Mouse (Mus musculus) kidney, adult 8-10 months (tissue): ENCODE measurements at regions not wholly inside any gene's neighbourhood (a gene's known extent, or its start where the extent isn't known, plus 50 kb on each side); places are given as distances from the start of the nearest gene placed in this dataset.

Experiments
- DNase-seq, 2 experiments: peaks; one replicate each; pipeline ENCODE4 v3.0.0; 2022

DNA sequence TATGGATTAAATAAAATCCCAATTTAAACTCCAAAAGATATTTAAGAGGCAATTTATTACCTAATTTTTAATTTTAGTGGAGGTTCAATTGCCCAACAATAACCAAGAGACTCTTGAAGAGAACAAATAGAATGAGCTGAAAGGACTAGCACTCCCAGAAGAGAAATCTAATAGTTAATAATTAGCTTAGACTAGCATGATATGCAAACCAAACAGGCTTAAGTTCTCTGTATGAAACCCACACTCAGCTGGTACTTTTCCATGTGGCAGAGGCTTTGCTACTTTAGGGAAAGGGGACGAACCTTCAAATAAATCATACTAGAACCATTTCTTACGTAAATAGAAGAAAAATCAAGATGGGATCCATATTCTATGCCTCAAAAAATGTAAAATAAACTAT lies 55.9 kb upstream of the Fam19a1 start:
- no peak for DNase-seq

GRCm38 (mm10) chr6:96057575-96058159 lies 55.3 kb upstream of the Fam19a1 start:
- DNase-seq, result no peak

GRCm38 (mm10) chr6:96061979-96062378 lies 51.0 kb upstream of the Fam19a1 start:
- DNase-seq, result no peak
